Mouse (Mus musculus) embryonic facial prominence, embryonic 14.5 days (tissue): ENCODE measurements at regions not wholly inside any gene's neighbourhood (a gene's known extent, or its start where the extent isn't known, plus 50 kb on each side); places are given as distances from the start of the nearest gene placed in this dataset.

Experiments
- ATAC-seq: fragments of 200-750 bp; cut with Nextera tagmentation; 2 replicates; pipeline ENCODE4 v1.8.0; 2017; ENCODE audit warnings: low read depth, moderate number of reproducible peaks, moderate TSS enrichment
- DNase-seq: peaks from one replicate; pipeline ENCODE4 v3.0.0-alpha.2; 2015; ENCODE audit warnings: low spot score
- H3K27ac ChIP-seq: fragments of 300-500 bp; sonication (generic); replicated peaks from 2 replicates; pipeline ENCODE4 v1.5.1; 2014; ENCODE audit warnings: low read depth, mild to moderate bottlenecking, low read length, moderate library complexity
- H3K27me3 ChIP-seq: fragments of 300-500 bp; sonication (generic); replicated peaks from 2 replicates; pipeline ENCODE4 v1.6.1; 2014; ENCODE audit warnings: low read length; ENCODE audit not compliant: control insufficient read depth, insufficient read depth
- H3K36me3 ChIP-seq: fragments of 300-500 bp; sonication (generic); 2 replicates; pipeline ENCODE4 v1.6.1; 2014; ENCODE audit warnings: low read length, mixed read lengths; ENCODE audit not compliant: control insufficient read depth, insufficient read depth
- H3K4me1 ChIP-seq: fragments of 300-500 bp; sonication (generic); 2 replicates; pipeline ENCODE4 v1.6.1; 2014; ENCODE audit warnings: antibody characterized with exemption, low read length; ENCODE audit not compliant: control insufficient read depth, insufficient read depth
- H3K4me2 ChIP-seq: fragments of 300-500 bp; sonication (generic); 2 replicates; pipeline ENCODE4 v1.6.1; 2014; ENCODE audit warnings: low read depth, mild to moderate bottlenecking, low read length, moderate library complexity, mixed read lengths
- H3K4me3 ChIP-seq: fragments of 300-500 bp; sonication (generic); 2 replicates; pipeline ENCODE4 v1.5.1; 2014; ENCODE audit warnings: low read depth, mild to moderate bottlenecking, low read length
- H3K9ac ChIP-seq: fragments of 300-500 bp; sonication (generic); 2 replicates; pipeline ENCODE4 v1.6.1; 2014; ENCODE audit warnings: low read depth, mild to moderate bottlenecking, low read length, moderate library complexity, mixed read lengths
- H3K9me3 ChIP-seq: fragments of 300-500 bp; sonication (generic); 2 replicates; pipeline ENCODE4 v1.6.1; 2016; ENCODE audit warnings: low read length; ENCODE audit not compliant: control insufficient read depth
- WGBS: fragments of 180-500 bp; shearing (Covaris S2); extraction: QIAGEN DNeasy Blood & Tissue Kit; methylation state at CpG from one replicate; pipeline ENCODE4 v1.1.7; 2014; 5-methylcytosine and 5-hydroxymethylcytosine counted together

- DNase-seq (peak; percentile 74), ATAC-seq (peak; percentile 84; the same call in 1 of the 2 replicates)
- Histone ChIP-seq H3K9me3 (no peaks in the 10 kb centered on the region), H3K4me3 (no peak overlapping the region), H3K36me3 (no peaks in the 10 kb centered on the region), H3K4me2 (no peak overlapping the region), H3K27me3 (no peaks in the 10 kb centered on the region), H3K4me1 (no peaks in the 10 kb centered on the region), H3K27ac (no peak overlapping the region), H3K9ac (no peak overlapping the region)
- WGBS = 34% methylated on average over 6 of the region's 6 CpGs
These were observed 2156.0 kb upstream of the Lrrc6 start for GRCm38 (mm10) chr15:68656722-68657121.

GRCm38 (mm10) chr15:68655046-68655445 lies 2154.3 kb upstream of the Lrrc6 start:
- no peak overlapping the region for H3K27ac ChIP-seq
- no peaks in the 10 kb centered on the region for H3K27me3 ChIP-seq
- H3K9ac ChIP-seq = no peak overlapping the region
- H3K4me3 ChIP-seq = no peak overlapping the region
- no peaks in the 10 kb centered on the region for H3K9me3 ChIP-seq
- 90% methylated on average over 3 of the region's 3 CpGs for WGBS
- no peak overlapping the region for H3K4me2 ChIP-seq
- DNase-seq (no peak), ATAC-seq (no peak)
- H3K4me1 ChIP-seq = no peaks in the 10 kb centered on the region
- H3K36me3 ChIP-seq = no peaks in the 10 kb centered on the region

- Histone ChIP-seq H3K4me1 (no peaks in the 10 kb centered on the region), H3K36me3 (no peaks in the 10 kb centered on the region), H3K4me2 (no peak overlapping the region), H3K27ac (no peak overlapping the region), H3K9me3 (no peaks in the 10 kb centered on the region), H3K27me3 (no peaks in the 10 kb centered on the region), H3K4me3 (no peak overlapping the region), H3K9ac (no peak overlapping the region)
- ATAC-seq (no peak), DNase-seq (no peak)
- 63% methylated on average over 2 of the region's 2 CpGs for WGBS
These were observed 2149.9 kb upstream of the Lrrc6 start for GRCm38 (mm10) chr15:68650609-68651008.

GRCm38 (mm10) chr15:68650033-68650432 lies 2149.3 kb upstream of the Lrrc6 start:
- no peak overlapping the region for H3K9ac ChIP-seq
- WGBS = 72% methylated on average over 3 of the region's 3 CpGs
- H3K27ac ChIP-seq = no peak overlapping the region
- H3K27me3 ChIP-seq = no peaks in the 10 kb centered on the region
- H3K4me1 ChIP-seq = no peaks in the 10 kb centered on the region
- H3K4me3 ChIP-seq = no peak overlapping the region
- no peaks in the 10 kb centered on the region for H3K36me3 ChIP-seq
- no peak overlapping the region for H3K4me2 ChIP-seq
- H3K9me3 ChIP-seq = no peaks in the 10 kb centered on the region
- no peak for DNase-seq
- no peak for ATAC-seq

- 61% methylated on average over 3 of the region's 3 CpGs for WGBS
- H3K27me3 ChIP-seq = no peaks in the 10 kb centered on the region
- H3K4me3 ChIP-seq = no peak overlapping the region
- no peak overlapping the region for H3K9ac ChIP-seq
- no peak overlapping the region for H3K4me2 ChIP-seq
- no peaks in the 10 kb centered on the region for H3K4me1 ChIP-seq
- DNase-seq (no peak), ATAC-seq (no peak)
- H3K9me3 ChIP-seq = no peaks in the 10 kb centered on the region
- H3K27ac ChIP-seq = no peak overlapping the region
- no peaks in the 10 kb centered on the region for H3K36me3 ChIP-seq
These were observed 2146.2 kb upstream of the Lrrc6 start for GRCm38 (mm10) chr15:68646865-68647264.

- ATAC-seq (no peak), DNase-seq (no peak)
- Histone ChIP-seq H3K36me3 (no peaks in the 10 kb centered on the region), H3K9ac (no peak overlapping the region), H3K9me3 (no peaks in the 10 kb centered on the region), H3K4me1 (no peaks in the 10 kb centered on the region), H3K4me3 (no peak overlapping the region), H3K27me3 (no peaks in the 10 kb centered on the region), H3K4me2 (no peak overlapping the region), H3K27ac (no peak overlapping the region)
- WGBS = 33% methylated on average over 1 of the region's 1 CpGs
These were observed 2144.2 kb upstream of the Lrrc6 start for GRCm38 (mm10) chr15:68644862-68645261.

GRCm38 (mm10) chr15:68635633-68636032 lies 2134.9 kb upstream of the Lrrc6 start:
- DNase-seq = no peak
- Histone ChIP-seq H3K4me2 (no peak overlapping the region), H3K9ac (no peak overlapping the region), H3K9me3 (no peaks in the 10 kb centered on the region), H3K36me3 (no peaks in the 10 kb centered on the region), H3K27ac (no peak overlapping the region), H3K4me3 (no peak overlapping the region), H3K4me1 (no peaks in the 10 kb centered on the region), H3K27me3 (no peaks in the 10 kb centered on the region)
- ATAC-seq = no peak

- no peak overlapping the region for H3K27ac ChIP-seq
- H3K9me3 ChIP-seq = no peaks in the 10 kb centered on the region
- ATAC-seq (no peak), DNase-seq (no peak)
- 49% methylated on average over 4 of the region's 4 CpGs for WGBS
- H3K4me1 ChIP-seq = no peaks in the 10 kb centered on the region
- H3K4me2 ChIP-seq = no peak overlapping the region
- no peak overlapping the region for H3K9ac ChIP-seq
- H3K27me3 ChIP-seq = no peaks in the 10 kb centered on the region
- no peak overlapping the region for H3K4me3 ChIP-seq
- H3K36me3 ChIP-seq = no peaks in the 10 kb centered on the region
These were observed 2126.3 kb upstream of the Lrrc6 start for GRCm38 (mm10) chr15:68626976-68627375.

- Histone ChIP-seq H3K4me2 (no peak overlapping the region), H3K4me3 (no peak overlapping the region), H3K9me3 (no peaks in the 10 kb centered on the region), H3K27ac (no peak overlapping the region), H3K36me3 (no peaks in the 10 kb centered on the region), H3K27me3 (no peaks in the 10 kb centered on the region), H3K4me1 (no peaks in the 10 kb centered on the region), H3K9ac (no peak overlapping the region)
- 57% methylated on average over 3 of the region's 3 CpGs for WGBS
- DNase-seq (no peak), ATAC-seq (no peak)
These were observed 2124.1 kb upstream of the Lrrc6 start for GRCm38 (mm10) chr15:68624831-68625230.
